Mouse (Mus musculus): ENCODE measurements around the gene Arhgap27. TPM values are rescaled to one million over a fixed set of nuclear protein-coding genes. Genes with fewer than 3 reads are reported as not detected.

Arhgap27 gene
- total and polyA plus RNA-seq, 3 experiments: 14.1 to 22.9 (median 18.5) TPM

- no peak overlapping the region for H3K9ac ChIP-seq (ENCODE audit: low read depth, low read length)
- intact Hi-C loops (cut with DNase I): no loop called here
- H3K27me3 ChIP-seq (ENCODE audit: control insufficient read depth, insufficient read depth, low read length): no peaks in the 10 kb centered on the region
- no peak for TF ChIP-seq POLR2A (IDR thresholded peaks at IDR 0.05; ENCODE audit: insufficient read depth, low read depth, low read length)
- TF ChIP-seq CTCF (IDR thresholded peaks at IDR 0.05): no peak
- TF ChIP-seq EP300 (IDR thresholded peaks at IDR 0.05; ENCODE audit: insufficient read depth, low read depth, low read length): no peak
- peaks cover 6% of the 10 kb centered on the region for H3K4me1 ChIP-seq (ENCODE audit: control insufficient read depth, insufficient read depth, low read length)
- WGBS: 89% methylated on average over 5 of the region's 5 CpGs
- DNase-seq: no peak
- H3K79me2 ChIP-seq (replicated peaks; ENCODE audit: control insufficient read depth, insufficient read depth, low read length): no peaks in the 10 kb centered on the region
- no peak overlapping the region for H3K4me3 ChIP-seq
- no peak overlapping the region for H3K27ac ChIP-seq
- H3K36me3 ChIP-seq (ENCODE audit: control insufficient read depth, insufficient read depth, low read length): no peaks in the 10 kb centered on the region
Observed at GRCm38 (mm10) chr11:103352239-103352814, 11.2 kb downstream of the Arhgap27 start.

- 79% methylated on average over 12 of the region's 12 CpGs for WGBS
- H3K9ac ChIP-seq (ENCODE audit: low read depth, low read length): no peak overlapping the region
- DNase-seq: no peak
Observed at GRCm38 (mm10) chr11:103350711-103351315, 12.7 kb downstream of the Arhgap27 start.

GRCm38 (mm10) chr11:103349699-103350098 lies 13.8 kb downstream of the Arhgap27 start:
- H3K9ac ChIP-seq (ENCODE audit: low read depth, low read length): no peak overlapping the region
- no peak overlapping the region for H3K27ac ChIP-seq
- no peak overlapping the region for H3K4me3 ChIP-seq
- H3K27me3 ChIP-seq (ENCODE audit: control insufficient read depth, insufficient read depth, low read length): no peaks in the 10 kb centered on the region
- DNase-seq: no peak
- no peaks in the 10 kb centered on the region for H3K36me3 ChIP-seq (ENCODE audit: control insufficient read depth, insufficient read depth, low read length)
- H3K79me2 ChIP-seq (replicated peaks; ENCODE audit: control insufficient read depth, insufficient read depth, low read length): no peaks in the 10 kb centered on the region
- TF ChIP-seq CTCF (IDR thresholded peaks at IDR 0.05) (peak; percentile 56), EP300 (IDR thresholded peaks at IDR 0.05; ENCODE audit: insufficient read depth, low read depth, low read length) (no peak)
- H3K4me1 ChIP-seq (ENCODE audit: control insufficient read depth, insufficient read depth, low read length): peaks cover 19% of the 10 kb centered on the region
- intact Hi-C loops (cut with DNase I): no loop called here
- WGBS: 66% methylated on average over 2 of the region's 2 CpGs

More at GRCm38 (mm10) chr11:103350711-103351315, 12.7 kb downstream of the Arhgap27 start:
- H3K36me3 ChIP-seq (ENCODE audit: control insufficient read depth, insufficient read depth, low read length): no peaks in the 10 kb centered on the region
- peaks cover 11% of the 10 kb centered on the region for H3K4me1 ChIP-seq (ENCODE audit: control insufficient read depth, insufficient read depth, low read length)
- no peak overlapping the region for H3K27ac ChIP-seq
- intact Hi-C loops (cut with DNase I): no loop called here
- H3K79me2 ChIP-seq (replicated peaks; ENCODE audit: control insufficient read depth, insufficient read depth, low read length): no peaks in the 10 kb centered on the region
- H3K27me3 ChIP-seq (ENCODE audit: control insufficient read depth, insufficient read depth, low read length): no peaks in the 10 kb centered on the region
- H3K4me3 ChIP-seq: no peak overlapping the region
- TF ChIP-seq POLR2A (IDR thresholded peaks at IDR 0.05; ENCODE audit: insufficient read depth, low read depth, low read length): no peak
- TF ChIP-seq CTCF (IDR thresholded peaks at IDR 0.05): no peak
- TF ChIP-seq EP300 (IDR thresholded peaks at IDR 0.05; ENCODE audit: insufficient read depth, low read depth, low read length): no peak

GRCm38 (mm10) chr11:103346657-103347056 lies 16.8 kb downstream of the Arhgap27 start:
- 27% methylated on average over 5 of the region's 5 CpGs for WGBS
- intact Hi-C loops (cut with DNase I): no loop called here
- no peaks in the 10 kb centered on the region for H3K79me2 ChIP-seq (replicated peaks; ENCODE audit: control insufficient read depth, insufficient read depth, low read length)
- no peak overlapping the region for H3K9ac ChIP-seq (ENCODE audit: low read depth, low read length)
- no peaks in the 10 kb centered on the region for H3K36me3 ChIP-seq (ENCODE audit: control insufficient read depth, insufficient read depth, low read length)
- peak; percentile 64 to 75 for DNase-seq
- no peak overlapping the region for H3K4me3 ChIP-seq
- TF ChIP-seq POLR2A (IDR thresholded peaks at IDR 0.05; ENCODE audit: insufficient read depth, low read depth, low read length): no peak
- no peak for TF ChIP-seq CTCF (IDR thresholded peaks at IDR 0.05)
- no peak for TF ChIP-seq EP300 (IDR thresholded peaks at IDR 0.05; ENCODE audit: insufficient read depth, low read depth, low read length)
- no peaks in the 10 kb centered on the region for H3K27me3 ChIP-seq (ENCODE audit: control insufficient read depth, insufficient read depth, low read length)
- H3K4me1 ChIP-seq (ENCODE audit: control insufficient read depth, insufficient read depth, low read length): peaks cover 22% of the 10 kb centered on the region
- H3K27ac ChIP-seq: peak overlapping the region; percentile 58

GRCm38 (mm10) chr11:103346236-103346635 lies 17.3 kb downstream of the Arhgap27 start:
- Histone ChIP-seq H3K4me1 (ENCODE audit: control insufficient read depth, insufficient read depth, low read length) (peaks cover 22% of the 10 kb centered on the region), H3K27me3 (ENCODE audit: control insufficient read depth, insufficient read depth, low read length) (no peaks in the 10 kb centered on the region), H3K9ac (ENCODE audit: low read depth, low read length) (no peak overlapping the region), H3K27ac (peak overlapping the region; percentile 58), H3K4me3 (no peak overlapping the region), H3K79me2 (replicated peaks; ENCODE audit: control insufficient read depth, insufficient read depth, low read length) (no peaks in the 10 kb centered on the region), H3K36me3 (ENCODE audit: control insufficient read depth, insufficient read depth, low read length) (no peaks in the 10 kb centered on the region)
- DNase-seq: no peak
- 44% methylated on average over 7 of the region's 7 CpGs for WGBS
- intact Hi-C loops (cut with DNase I): no loop called here
- TF ChIP-seq CTCF (IDR thresholded peaks at IDR 0.05) (no peak), POLR2A (IDR thresholded peaks at IDR 0.05; ENCODE audit: insufficient read depth, low read depth, low read length) (no peak), EP300 (IDR thresholded peaks at IDR 0.05; ENCODE audit: insufficient read depth, low read depth, low read length) (no peak)

- no peak for DNase-seq
- H3K27me3 ChIP-seq (ENCODE audit: control insufficient read depth, insufficient read depth, low read length): no peaks in the 10 kb centered on the region
- no peak overlapping the region for H3K4me3 ChIP-seq
- no peaks in the 10 kb centered on the region for H3K36me3 ChIP-seq (ENCODE audit: control insufficient read depth, insufficient read depth, low read length)
- WGBS: 82% methylated on average over 7 of the region's 7 CpGs
- H3K79me2 ChIP-seq (replicated peaks; ENCODE audit: control insufficient read depth, insufficient read depth, low read length): no peaks in the 10 kb centered on the region
- TF ChIP-seq CTCF (IDR thresholded peaks at IDR 0.05) (no peak), POLR2A (IDR thresholded peaks at IDR 0.05; ENCODE audit: insufficient read depth, low read depth, low read length) (no peak), EP300 (IDR thresholded peaks at IDR 0.05; ENCODE audit: insufficient read depth, low read depth, low read length) (no peak)
- H3K27ac ChIP-seq: no peak overlapping the region
- peaks cover 22% of the 10 kb centered on the region for H3K4me1 ChIP-seq (ENCODE audit: control insufficient read depth, insufficient read depth, low read length)
- intact Hi-C loops (cut with DNase I): no loop called here
- no peak overlapping the region for H3K9ac ChIP-seq (ENCODE audit: low read depth, low read length)
Observed at GRCm38 (mm10) chr11:103345408-103346091, 17.9 kb downstream of the Arhgap27 start.

Measured in heart, adult 2 months (tissue).